9 mouse cellular contexts compared by ENCODE assay signal in genomic region chr10:43174326-43175155, GRCm38 (mm10). TPM values are rescaled to one million over a fixed set of nuclear protein-coding genes. Genes with fewer than 3 reads are reported as not detected.
DNase-seq lines count a peak whose midpoint lies in the region; ATAC-seq and TF ChIP-seq lines count a peak whose summit lies in the region.
"Had no signal": no experiment of that assay in that cellular context is flagged by ENCODE, and none has a peak within 500 bp of the region (broad histone marks: within the 10 kb centered on the region; RNA-seq: fewer than 3 reads in every experiment).

Sobp (minus strand) TSS chr10:43174530.
9030612E09Rik (plus strand) TSS chr10:43174704.

- no peaks in the 10 kb centered on the region for H3K9me3 ChIP-seq in midbrain, embryonic 14.5 days (ENCODE audit: control insufficient read depth, low read length)
- H3K9me3 ChIP-seq in stomach, postnatal 0 days (ENCODE audit: control insufficient read depth, low read length), result no peaks in the 10 kb centered on the region

- no peaks in the 10 kb centered on the region for H3K36me3 ChIP-seq in midbrain, embryonic 14.5 days (ENCODE audit: control insufficient read depth, insufficient read depth, low read length)
- no peaks in the 10 kb centered on the region for H3K36me3 ChIP-seq in stomach, postnatal 0 days (ENCODE audit: control insufficient read depth, insufficient read depth, low read length)

- intact Hi-C loops in left cerebral cortex, postnatal 25 days (cut with DNase I), result loop anchor here (2.0 to 5.0 kb wide), 5 partner anchors 52 to 304 kb away; partner anchors contain the start of gene Bend3

- H3K4me1 ChIP-seq in lung, adult 2 months (ENCODE audit: control insufficient read depth, insufficient read depth, low read length), result peaks cover 3% of the 10 kb centered on the region
- peaks cover 29% of the 10 kb centered on the region for H3K4me1 ChIP-seq in midbrain, embryonic 14.5 days (ENCODE audit: control insufficient read depth, insufficient read depth, low read length)
- H3K4me1 ChIP-seq in stomach, postnatal 0 days (replicated peaks; ENCODE audit: control insufficient read depth, insufficient read depth), result no peaks in the 10 kb centered on the region

- peak; percentile 11 for DNase-seq in lung, adult 2 months
- no peak for DNase-seq in lung, postnatal 25 days (ENCODE audit: low spot score)
- DNase-seq in embryo, embryonic 10.5 days (ENCODE audit: low spot score), result peak; percentile 79
- DNase-seq in gastrocnemius, postnatal 25 days, result peak; percentile 77
- DNase-seq in induced T-regulatory cell, adult 2 months (ENCODE audit: low read depth), result peak; percentile 12
- peak; percentile 86 to 89 for DNase-seq in left cerebral cortex, postnatal 25 days (ENCODE audit: low spot score in 2 of 2)
- DNase-seq in midbrain, embryonic 14.5 days, result peak; percentile 94
- DNase-seq in stomach, postnatal 0 days (ENCODE audit: low spot score), result peak; percentile 50

- peak within 1 kb of the TSS; percentile 99 for H3K27ac ChIP-seq in midbrain, embryonic 14.5 days (replicated peaks; ENCODE audit: low read depth, low read length)
- H3K27ac ChIP-seq in stomach, postnatal 0 days (replicated peaks), result peak within 1 kb of the TSS; percentile 56; the same call in 1 of the 2 replicates
- H3K27ac ChIP-seq: macrophage had no signal

- no peak for TF ChIP-seq EP300 in stomach, postnatal 0 days (optimal IDR thresholded peaks at IDR 0.05)

- H3K27me3 ChIP-seq in midbrain, embryonic 14.5 days (ENCODE audit: control insufficient read depth, insufficient read depth, low read length), result no peaks in the 10 kb centered on the region
- H3K27me3 ChIP-seq in stomach, postnatal 0 days (ENCODE audit: control insufficient read depth, insufficient read depth, low read length), result no peaks in the 10 kb centered on the region; the same call in 1 of the 2 replicates

- peak within 1 kb of the TSS; percentile 94 for H3K9ac ChIP-seq in midbrain, embryonic 14.5 days (replicated peaks; ENCODE audit: low read length)
- peak within 1 kb of the TSS; percentile 69 for H3K9ac ChIP-seq in stomach, postnatal 0 days (ENCODE audit: low read length)

- no peak for TF ChIP-seq CTCF in lung, adult 2 months (IDR thresholded peaks at IDR 0.05; ENCODE audit: insufficient read depth, low read length)
- no peak for TF ChIP-seq CTCF in stomach, postnatal 0 days (IDR thresholded peaks at IDR 0.05; ENCODE audit: low read depth)

- ATAC-seq in midbrain, embryonic 14.5 days (ENCODE audit: low FRiP score, low TSS enrichment), result peak; percentile 90
- ATAC-seq in stomach, postnatal 0 days (ENCODE audit: low FRiP score, low TSS enrichment), result peak; percentile 79

- no peak for TF ChIP-seq POLR2A in lung, adult 2 months (IDR thresholded peaks at IDR 0.05; ENCODE audit: borderline replicate concordance, extremely low read depth, low read depth, low read length)

- WGBS in lung, adult 2 months, result under 1% methylated on average over 88 of the region's 91 CpGs
- WGBS in midbrain, embryonic 14.5 days, result 0% methylated on average over 76 of the region's 91 CpGs
- WGBS in stomach, postnatal 0 days, result under 1% methylated on average over 40 of the region's 91 CpGs

- peak within 1 kb of the TSS; percentile 55 for H3K4me3 ChIP-seq in lung, adult 2 months (replicated peaks; ENCODE audit: extremely low read depth, low read depth, low read length)
- peak within 1 kb of the TSS; percentile 90 for H3K4me3 ChIP-seq in midbrain, embryonic 14.5 days (replicated peaks; ENCODE audit: low read depth, low read length)
- peak within 1 kb of the TSS; percentile 69 for H3K4me3 ChIP-seq in stomach, postnatal 0 days (ENCODE audit: low read depth, low read length)

- H3K4me2 ChIP-seq in midbrain, embryonic 14.5 days (ENCODE audit: low read length), result peak within 1 kb of the TSS; percentile 92
- peak within 1 kb of the TSS; percentile 90 for H3K4me2 ChIP-seq in stomach, postnatal 0 days (replicated peaks; ENCODE audit: low read depth)

RNA-seq across cellular contexts. Expression of gene Sobp, which starts in this region (rescaled TPM):
- polyA plus RNA-seq in lung, adult 2 months (2012; rRNA removed), result 0.75 and 1.2 TPM in 2 replicates
- total RNA-seq in gastrocnemius, postnatal 25 days (2021), result 10 to 100 TPM; 22.7 to 24.3 TPM
- total RNA-seq in left cerebral cortex, postnatal 25 days (2021), result 10 to 100 TPM; 71.3 to 84.9 TPM
- polyA plus RNA-seq in midbrain, embryonic 14.5 days (2014; fragmentation: Nextera tagmentation; extraction: Ambion mirVana), result 21.2 and 23.7 TPM in 2 replicates
- 0.75 and 1.2 TPM in 2 replicates for polyA plus RNA-seq in stomach, postnatal 0 days (2015; fragmentation: Nextera tagmentation; extraction: Ambion mirVana)
- polyA plus RNA-seq: macrophage had no signal

RNA-seq across cellular contexts. Expression of gene 9030612E09Rik, which starts in this region (rescaled TPM):
- 0.18 and 0.36 TPM in 2 replicates for polyA plus RNA-seq in lung, adult 2 months (2012; rRNA removed)
- total RNA-seq in gastrocnemius, postnatal 25 days (2021), result 1 to 10 TPM; 1.9 to 2.6 TPM
- 1 to 10 TPM; 1.7 to 2.4 TPM for total RNA-seq in left cerebral cortex, postnatal 25 days (2021)
- 2.2 and 2.4 TPM in 2 replicates for polyA plus RNA-seq in midbrain, embryonic 14.5 days (2014; fragmentation: Nextera tagmentation; extraction: Ambion mirVana)
- polyA plus RNA-seq in stomach, postnatal 0 days (2015; fragmentation: Nextera tagmentation; extraction: Ambion mirVana), result 0.18 and 0.48 TPM in 2 replicates
- polyA plus RNA-seq: macrophage had no signal
